9 mouse cellular contexts compared by ENCODE assay signal in genomic region chr17:55957168-55957567, GRCm38 (mm10). TPM values are rescaled to one million over a fixed set of nuclear protein-coding genes. Genes with fewer than 3 reads are reported as not detected.
A peak's percentile ranks its signal among the peaks of the same experiment; 100 is the strongest.
DNase-seq lines count a peak whose midpoint lies in the region; ATAC-seq and TF ChIP-seq lines count a peak whose summit lies in the region.
"Had no signal": no experiment of that assay in that cellular context is flagged by ENCODE, and none has a peak within 500 bp of the region (broad histone marks: within the 10 kb centered on the region; RNA-seq: fewer than 3 reads in every experiment).

No protein-coding gene starts in this region.

- peak; percentile 68 for DNase-seq in thymus, adult 2 months
- DNase-seq in thymus, adult 18-20 months = no peak
- peak; percentile 86 to 91 for DNase-seq in cerebellum, postnatal 14 days
- DNase-seq in gastrocnemius, postnatal 10 days = peak; percentile 84
- DNase-seq in kidney, adult 9 months = peak; percentile 75
- peak; percentile 72 for DNase-seq in liver, embryonic 11.5 days (ENCODE audit: low spot score)
- DNase-seq in neural tube, embryonic 11.5 days (ENCODE audit: low spot score) = peak; percentile 81

- H3K27me3 ChIP-seq in thymus, adult 2 months (ENCODE audit: control insufficient read depth, insufficient read depth, low read length) = no peaks in the 10 kb centered on the region
- H3K27me3 ChIP-seq in liver, embryonic 11.5 days (replicated peaks; ENCODE audit: control insufficient read depth, insufficient read depth, low read length) = peaks cover 3% of the 10 kb centered on the region; the same call in 1 of the 2 replicates
- no peaks in the 10 kb centered on the region for H3K27me3 ChIP-seq in neural tube, embryonic 11.5 days (ENCODE audit: control insufficient read depth, insufficient read depth, low read length)
- H3K27me3 ChIP-seq in testis, adult 2 months (ENCODE audit: control insufficient read depth, insufficient read depth, low read length) = no peaks in the 10 kb centered on the region

- H3K4me3 ChIP-seq in thymus, adult 2 months (ENCODE audit: control insufficient read depth, insufficient read depth, low read length) = no peak overlapping the region
- no peak overlapping the region for H3K4me3 ChIP-seq in liver, embryonic 11.5 days (ENCODE audit: low read depth, low read length)
- no peak overlapping the region for H3K4me3 ChIP-seq in neural tube, embryonic 11.5 days (ENCODE audit: low read depth, low read length)
- no peak overlapping the region for H3K4me3 ChIP-seq in testis, adult 2 months (ENCODE audit: control insufficient read depth, low read depth, low read length)

- peak; percentile 80; the same call in 1 of the 2 replicates for TF ChIP-seq CTCF in thymus, adult 2 months (IDR thresholded peaks at IDR 0.05; ENCODE audit: borderline replicate concordance, control insufficient read depth, extremely low read depth, insufficient read depth, low read length, poor library complexity)
- peak; percentile 78 for TF ChIP-seq CTCF in testis, adult 2 months (IDR thresholded peaks at IDR 0.05; ENCODE audit: control insufficient read depth, insufficient read depth, insufficient replicate concordance, low read depth, low read length)

- no peaks in the 10 kb centered on the region for H3K9me3 ChIP-seq in liver, embryonic 11.5 days (ENCODE audit: control insufficient read depth, low read length)
- no peaks in the 10 kb centered on the region for H3K9me3 ChIP-seq in neural tube, embryonic 11.5 days (ENCODE audit: control insufficient read depth, low read length)

- H3K9ac ChIP-seq in liver, embryonic 11.5 days (ENCODE audit: low read depth, low read length) = no peak overlapping the region
- H3K9ac ChIP-seq in neural tube, embryonic 11.5 days (ENCODE audit: low read length) = no peak overlapping the region

- H3K27ac ChIP-seq in thymus, adult 2 months (ENCODE audit: control insufficient read depth, insufficient read depth, low read length) = no peak overlapping the region
- no peak overlapping the region for H3K27ac ChIP-seq in liver, embryonic 11.5 days (ENCODE audit: low read depth, low read length)
- H3K27ac ChIP-seq in neural tube, embryonic 11.5 days (ENCODE audit: low read depth, low read length) = no peak overlapping the region
- H3K27ac ChIP-seq in testis, adult 2 months (ENCODE audit: control insufficient read depth, insufficient read depth, low read depth, low read length) = no peak overlapping the region

- no peak for TF ChIP-seq POLR2A in thymus, adult 2 months (IDR thresholded peaks at IDR 0.05; ENCODE audit: control insufficient read depth, extremely low read depth, insufficient read depth, low read length, poor library complexity)
- no peak for TF ChIP-seq POLR2A in testis, adult 2 months (IDR thresholded peaks at IDR 0.05; ENCODE audit: control insufficient read depth, low read depth, low read length)

- no peak for ATAC-seq in liver, embryonic 11.5 days (replicated peaks; ENCODE audit: low FRiP score)
- ATAC-seq in neural tube, embryonic 11.5 days (ENCODE audit: insufficient read depth, low FRiP score, low TSS enrichment) = peak; percentile 38; the same call in 1 of the 2 replicates

- no peaks in the 10 kb centered on the region for H3K36me3 ChIP-seq in thymus, adult 2 months (ENCODE audit: control insufficient read depth, insufficient read depth, low read length)
- peaks cover 6% of the 10 kb centered on the region; the same call in 1 of the 2 replicates for H3K36me3 ChIP-seq in liver, embryonic 11.5 days (ENCODE audit: control insufficient read depth, insufficient read depth, low read length)
- no peaks in the 10 kb centered on the region; the same call in 1 of the 2 replicates for H3K36me3 ChIP-seq in neural tube, embryonic 11.5 days (ENCODE audit: control insufficient read depth, insufficient read depth, low read length)
- no peaks in the 10 kb centered on the region for H3K36me3 ChIP-seq in testis, adult 2 months (ENCODE audit: control insufficient read depth, insufficient read depth, low read length)

- 37% methylated on average over 9 of the region's 9 CpGs for WGBS in thymus, adult 2 months
- WGBS in liver, embryonic 11.5 days = 15% methylated on average over 9 of the region's 9 CpGs
- 14% methylated on average over 9 of the region's 9 CpGs for WGBS in neural tube, embryonic 11.5 days

- peaks cover 10% of the 10 kb centered on the region for H3K4me1 ChIP-seq in thymus, adult 2 months (replicated peaks; ENCODE audit: control insufficient read depth, insufficient read depth, low read length)
- peaks cover 21% of the 10 kb centered on the region for H3K4me1 ChIP-seq in liver, embryonic 11.5 days (replicated peaks; ENCODE audit: control insufficient read depth, insufficient read depth, low read length)
- H3K4me1 ChIP-seq in neural tube, embryonic 11.5 days (ENCODE audit: control insufficient read depth, insufficient read depth, low read length) = peaks cover 3% of the 10 kb centered on the region; the same call in 1 of the 2 replicates
- peaks cover 18% of the 10 kb centered on the region for H3K4me1 ChIP-seq in testis, adult 2 months (ENCODE audit: control insufficient read depth, insufficient read depth, low read length)

- no peak overlapping the region for H3K4me2 ChIP-seq in liver, embryonic 11.5 days
- no peak overlapping the region for H3K4me2 ChIP-seq in neural tube, embryonic 11.5 days (ENCODE audit: low read depth)

RNA-seq across cellular contexts. Expression of gene Yju2, which starts 1.7 kb away (rescaled TPM):
- polyA plus RNA-seq in thymus, adult 2 months (2012; rRNA removed) = 16.9 and 17.3 TPM in 2 replicates
- 10 to 100 TPM; 11.1 to 11.6 TPM for total RNA-seq in gastrocnemius, postnatal 10 days (2021)
- polyA plus RNA-seq in liver, embryonic 11.5 days (2014; fragmentation: Nextera tagmentation; extraction: Ambion mirVana) = 20.9 and 23.4 TPM in 2 replicates
- 19.2 and 25.1 TPM in 2 replicates for polyA plus RNA-seq in neural tube, embryonic 11.5 days (2014; fragmentation: Nextera tagmentation; extraction: Ambion mirVana)
- polyA plus RNA-seq in testis, adult 2 months (2012; rRNA removed) = 4.9 TPM in 2 replicates

RNA-seq across cellular contexts. Expression of gene Ebi3, which starts 4.7 kb away (rescaled TPM):
- 24.5 and 25.9 TPM in 2 replicates for polyA plus RNA-seq in thymus, adult 2 months (2012; rRNA removed)
- 1 to 10 TPM in 1 of 2 experiments, under 1 TPM in 1; 0.75 to 1.6 TPM for total RNA-seq in gastrocnemius, postnatal 10 days (2021)
- 3.5 and 4.7 TPM in 2 replicates for polyA plus RNA-seq in liver, embryonic 11.5 days (2014; fragmentation: Nextera tagmentation; extraction: Ambion mirVana)
- polyA plus RNA-seq in neural tube, embryonic 11.5 days (2014; fragmentation: Nextera tagmentation; extraction: Ambion mirVana) = 2.1 and 2.3 TPM in 2 replicates
- 0.53 and 0.75 TPM in 2 replicates for polyA plus RNA-seq in testis, adult 2 months (2012; rRNA removed)
- polyA plus RNA-seq: myocyte had no signal

RNA-seq across cellular contexts. Expression of gene Zfp119b, which starts 7.9 kb away (rescaled TPM):
- 0.17 and 0.23 TPM in 2 replicates for polyA plus RNA-seq in thymus, adult 2 months (2012; rRNA removed)
- total RNA-seq in gastrocnemius, postnatal 10 days (2021) = 1 to 10 TPM; 3.5 to 4.0 TPM
- polyA plus RNA-seq in liver, embryonic 11.5 days (2014; fragmentation: Nextera tagmentation; extraction: Ambion mirVana) = 3.8 and 4.4 TPM in 2 replicates
- polyA plus RNA-seq in neural tube, embryonic 11.5 days (2014; fragmentation: Nextera tagmentation; extraction: Ambion mirVana) = 6.1 TPM in 2 replicates
- polyA plus RNA-seq in testis, adult 2 months (2012; rRNA removed) = 0.24 and 0.48 TPM in 2 replicates

RNA-seq across cellular contexts. Expression of gene Shd, which starts 13.1 kb away (rescaled TPM):
- polyA plus RNA-seq in thymus, adult 2 months (2012; rRNA removed) = 0.59 and 1.9 TPM in 2 replicates
- 1 to 10 TPM in 1 of 2 experiments, under 1 TPM in 1; 0.87 to 1.2 TPM for total RNA-seq in gastrocnemius, postnatal 10 days (2021)
- 2.4 and 2.5 TPM in 2 replicates for polyA plus RNA-seq in liver, embryonic 11.5 days (2014; fragmentation: Nextera tagmentation; extraction: Ambion mirVana)
- polyA plus RNA-seq in neural tube, embryonic 11.5 days (2014; fragmentation: Nextera tagmentation; extraction: Ambion mirVana) = 89.7 and 95.3 TPM in 2 replicates
- 0.63 and 1.1 TPM in 2 replicates for polyA plus RNA-seq in testis, adult 2 months (2012; rRNA removed)

RNA-seq across cellular contexts. Expression of gene Fsd1, which starts 29.1 kb away (rescaled TPM):
- polyA plus RNA-seq in thymus, adult 2 months (2012; rRNA removed) = 0.26 and 0.62 TPM in 2 replicates
- total RNA-seq in gastrocnemius, postnatal 10 days (2021) = 1 to 10 TPM in 1 of 2 experiments, under 1 TPM in 1; 0.49 to 1.0 TPM
- polyA plus RNA-seq in liver, embryonic 11.5 days (2014; fragmentation: Nextera tagmentation; extraction: Ambion mirVana) = 6.4 and 8.8 TPM in 2 replicates
- 68.3 and 86.8 TPM in 2 replicates for polyA plus RNA-seq in neural tube, embryonic 11.5 days (2014; fragmentation: Nextera tagmentation; extraction: Ambion mirVana)
- polyA plus RNA-seq in testis, adult 2 months (2012; rRNA removed) = 2.3 and 2.4 TPM in 2 replicates

Comparison
In these comparisons a context has a peak if more than half of its experiments do, and no peak if none do; other contexts are left out.
1. DNase-seq: peak in thymus, adult 2 months (single experiment), cerebellum, postnatal 14 days (2 of 2), gastrocnemius, postnatal 10 days (single experiment), kidney, adult 9 months (single experiment), liver, embryonic 11.5 days (single experiment) and neural tube, embryonic 11.5 days (single experiment); none in thymus, adult 18-20 months (0 of 2).